Mouse (Mus musculus) G1E (cell line): Measurements from ENCODE around the gene Tph2.

ENCODE experiments used
- CTCF ChIP-seq: IDR thresholded peaks from 2 replicates; pipeline ENCODE4 v1.5.1; 2012; ENCODE audit warnings: low read depth, low read length, inconsistent platforms, mixed read lengths
- GATA1 ChIP-seq: IDR thresholded peaks from 2 replicates; pipeline ENCODE4 v1.6.1; 2012; ENCODE audit warnings: borderline replicate concordance, low read length, inconsistent platforms, mixed read lengths
- GATA2 ChIP-seq: IDR thresholded peaks from 2 replicates; pipeline ENCODE4 v1.6.1; 2012; ENCODE audit warnings: low read depth, low read length, inconsistent platforms, borderline replicate concordance
- TAL1 ChIP-seq: conservative IDR thresholded peaks from 2 replicates; pipeline ENCODE4 v1.6.1; 2012; ENCODE audit warnings: low read depth, low read length, inconsistent platforms, mixed read lengths

DNA sequence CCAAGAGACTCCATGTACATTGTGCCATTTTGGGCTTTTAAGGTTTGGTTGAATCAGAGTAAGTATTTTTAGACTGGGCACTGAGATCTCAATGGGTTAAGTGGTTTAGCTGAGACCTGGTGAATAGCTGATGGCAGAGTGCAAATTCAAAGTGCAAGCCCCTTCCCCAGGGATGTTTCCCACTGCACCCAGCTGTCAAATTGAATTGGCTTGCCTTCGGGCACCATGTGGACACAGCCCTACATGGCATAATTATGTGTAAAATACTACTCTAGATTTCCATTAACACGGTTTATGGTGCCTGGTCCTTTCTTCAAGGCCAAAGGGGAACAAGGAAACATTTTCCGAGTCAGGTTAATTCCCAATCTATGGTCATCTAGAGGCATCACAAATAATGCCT lies 3.8 kb downstream of the Tph2 start:
- TF ChIP-seq TAL1 (no peak), CTCF (no peak), GATA1 (no peak), GATA2 (no peak)
